Mouse (Mus musculus): Measurements from ENCODE around the gene Dlx3. TPM values are rescaled to one million over a fixed set of nuclear protein-coding genes. Genes with fewer than 3 reads are reported as not detected.

Dlx3 gene
- polyA plus RNA-seq, 1 experiment: 31.8 TPM

DNA sequence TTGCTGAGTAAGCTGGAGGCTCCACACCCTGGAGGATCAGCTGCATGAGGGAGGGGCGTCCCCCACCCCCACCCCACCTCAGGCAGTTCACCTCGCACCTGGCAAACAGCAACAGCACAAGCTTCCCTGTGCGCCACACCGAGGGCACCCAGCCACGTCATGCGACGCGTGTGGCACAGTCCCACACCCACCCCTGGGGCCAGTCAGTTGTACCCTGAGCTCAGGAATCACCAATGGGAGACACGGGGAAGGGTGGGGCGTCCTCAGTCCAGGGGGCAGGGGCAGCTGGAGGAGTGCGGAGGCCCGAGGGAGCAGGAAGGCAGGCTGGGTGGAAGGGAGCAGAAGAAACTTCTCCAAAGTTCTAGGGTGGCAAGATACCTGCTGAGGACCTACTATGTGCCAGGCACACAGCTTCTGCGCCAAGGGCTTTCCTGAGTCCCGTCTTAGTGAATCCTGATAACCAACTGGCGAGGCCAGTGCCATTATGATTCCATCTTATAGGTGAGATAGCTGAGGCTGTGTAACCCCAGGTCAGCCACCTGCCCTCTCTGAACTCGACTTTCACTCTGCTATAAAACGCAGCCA, 10.8 kb downstream of the Dlx3 start:
- Histone ChIP-seq H3K79me3 (ENCODE audit: low read depth) (no peaks in the 10 kb centered on the region), H3K36me3 (ENCODE audit: control insufficient read depth, insufficient read depth) (no peaks in the 10 kb centered on the region), H3ac (ENCODE audit: control insufficient read depth, insufficient read length, low read depth) (no peak overlapping the region), H3K79me2 (ENCODE audit: control insufficient read depth, insufficient read depth) (no peaks in the 10 kb centered on the region), H3K4me3 (ENCODE audit: insufficient read depth, poor library complexity, severe bottlenecking) (no peak overlapping the region), H3K27me3 (ENCODE audit: control insufficient read depth, insufficient read depth, insufficient read length) (no peaks in the 10 kb centered on the region)
- TF ChIP-seq MYOG (IDR thresholded peaks at IDR 0.05; ENCODE audit: control insufficient read depth, extremely low read depth, insufficient read length) (no peak), MAX (IDR thresholded peaks at IDR 0.05) (no peak), MYOD1 (IDR thresholded peaks at IDR 0.05; ENCODE audit: control insufficient read depth, insufficient read length, low read depth) (no peak), USF1 (IDR thresholded peaks at IDR 0.05; ENCODE audit: low read depth) (no peak), CTCF (IDR thresholded peaks at IDR 0.05; ENCODE audit: control insufficient read depth, insufficient read depth, insufficient read length) (no peak), CEBPB (IDR thresholded peaks at IDR 0.05; ENCODE audit: low read depth) (no peak), FOSL1 (IDR thresholded peaks at IDR 0.05; ENCODE audit: insufficient read depth, low read length, poor library complexity, severe bottlenecking) (no peak)

GRCm38 (mm10) chr11:95133321-95133720, 13.4 kb downstream of the Dlx3 start:
- Histone ChIP-seq H3K27me3 (ENCODE audit: control insufficient read depth, insufficient read depth, insufficient read length) (no peaks in the 10 kb centered on the region), H3K79me2 (ENCODE audit: control insufficient read depth, insufficient read depth) (no peaks in the 10 kb centered on the region), H3K79me3 (ENCODE audit: low read depth) (no peaks in the 10 kb centered on the region), H3K36me3 (ENCODE audit: control insufficient read depth, insufficient read depth) (no peaks in the 10 kb centered on the region), H3K4me3 (ENCODE audit: insufficient read depth, poor library complexity, severe bottlenecking) (no peak overlapping the region), H3ac (ENCODE audit: control insufficient read depth, insufficient read length, low read depth) (no peak overlapping the region)
- no peak for TF ChIP-seq MYOG (IDR thresholded peaks at IDR 0.05; ENCODE audit: control insufficient read depth, extremely low read depth, insufficient read length)
- TF ChIP-seq CTCF (IDR thresholded peaks at IDR 0.05; ENCODE audit: control insufficient read depth, insufficient read depth, insufficient read length): no peak
- no peak for TF ChIP-seq USF1 (IDR thresholded peaks at IDR 0.05; ENCODE audit: low read depth)
- no peak for TF ChIP-seq MAX (IDR thresholded peaks at IDR 0.05)
- TF ChIP-seq CEBPB (IDR thresholded peaks at IDR 0.05; ENCODE audit: low read depth): no peak
- TF ChIP-seq MYOD1 (IDR thresholded peaks at IDR 0.05; ENCODE audit: control insufficient read depth, insufficient read length, low read depth): no peak
- TF ChIP-seq FOSL1 (IDR thresholded peaks at IDR 0.05; ENCODE audit: insufficient read depth, low read length, poor library complexity, severe bottlenecking): no peak

GRCm38 (mm10) chr11:95137281-95137680, 17.4 kb downstream of the Dlx3 start:
- no peaks in the 10 kb centered on the region for H3K79me2 ChIP-seq (ENCODE audit: control insufficient read depth, insufficient read depth)
- no peak for TF ChIP-seq USF1 (IDR thresholded peaks at IDR 0.05; ENCODE audit: low read depth)
- no peak overlapping the region for H3ac ChIP-seq (ENCODE audit: control insufficient read depth, insufficient read length, low read depth)
- H3K79me3 ChIP-seq (ENCODE audit: low read depth): no peaks in the 10 kb centered on the region
- H3K4me3 ChIP-seq (ENCODE audit: insufficient read depth, poor library complexity, severe bottlenecking): no peak overlapping the region
- H3K27me3 ChIP-seq (ENCODE audit: control insufficient read depth, insufficient read depth, insufficient read length): peaks cover 3% of the 10 kb centered on the region
- H3K36me3 ChIP-seq (ENCODE audit: control insufficient read depth, insufficient read depth): no peaks in the 10 kb centered on the region

DNA sequence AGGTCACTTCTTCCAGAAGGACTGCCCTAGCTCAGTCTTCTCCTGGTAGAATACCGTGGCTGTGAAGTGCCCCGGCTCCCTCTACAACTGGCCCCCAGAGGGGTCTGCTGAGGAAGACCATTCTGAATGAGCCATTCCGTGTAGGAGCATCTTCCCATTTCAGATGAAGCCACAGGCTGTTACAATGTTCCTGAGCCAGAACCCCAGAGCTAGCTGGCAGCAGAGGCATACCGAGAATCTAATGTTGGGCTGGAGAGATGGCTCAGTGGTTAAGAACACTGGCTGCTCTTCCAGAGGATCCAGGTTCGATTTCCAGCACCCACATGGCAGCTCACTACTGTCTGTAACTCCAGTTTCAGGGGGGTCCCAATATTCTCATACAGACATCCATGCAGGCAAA, 20.0 kb downstream of the Dlx3 start:
- no peak overlapping the region for H3ac ChIP-seq (ENCODE audit: control insufficient read depth, insufficient read length, low read depth)
- H3K4me3 ChIP-seq (ENCODE audit: insufficient read depth, poor library complexity, severe bottlenecking): no peak overlapping the region
- peaks cover 3% of the 10 kb centered on the region for H3K27me3 ChIP-seq (ENCODE audit: control insufficient read depth, insufficient read depth, insufficient read length)
- H3K79me3 ChIP-seq (ENCODE audit: low read depth): no peaks in the 10 kb centered on the region
- H3K79me2 ChIP-seq (ENCODE audit: control insufficient read depth, insufficient read depth): no peaks in the 10 kb centered on the region
- no peak for TF ChIP-seq MYOG (IDR thresholded peaks at IDR 0.05; ENCODE audit: control insufficient read depth, extremely low read depth, insufficient read length)
- TF ChIP-seq CTCF (IDR thresholded peaks at IDR 0.05; ENCODE audit: control insufficient read depth, insufficient read depth, insufficient read length): no peak
- no peak for TF ChIP-seq FOSL1 (IDR thresholded peaks at IDR 0.05; ENCODE audit: insufficient read depth, low read length, poor library complexity, severe bottlenecking)
- TF ChIP-seq MAX (IDR thresholded peaks at IDR 0.05): no peak
- no peak for TF ChIP-seq MYOD1 (IDR thresholded peaks at IDR 0.05; ENCODE audit: control insufficient read depth, insufficient read length, low read depth)
- TF ChIP-seq CEBPB (IDR thresholded peaks at IDR 0.05; ENCODE audit: low read depth): no peak
- TF ChIP-seq USF1 (IDR thresholded peaks at IDR 0.05; ENCODE audit: low read depth): no peak
- H3K36me3 ChIP-seq (ENCODE audit: control insufficient read depth, insufficient read depth): no peaks in the 10 kb centered on the region

- Histone ChIP-seq H3K36me3 (ENCODE audit: control insufficient read depth, insufficient read depth) (no peaks in the 10 kb centered on the region), H3ac (ENCODE audit: control insufficient read depth, insufficient read length, low read depth) (no peak overlapping the region), H3K79me2 (ENCODE audit: control insufficient read depth, insufficient read depth) (no peaks in the 10 kb centered on the region), H3K4me3 (ENCODE audit: insufficient read depth, poor library complexity, severe bottlenecking) (no peak overlapping the region), H3K79me3 (ENCODE audit: low read depth) (no peaks in the 10 kb centered on the region), H3K27me3 (ENCODE audit: control insufficient read depth, insufficient read depth, insufficient read length) (peaks cover 3% of the 10 kb centered on the region)
- no peak for TF ChIP-seq MYOG (IDR thresholded peaks at IDR 0.05; ENCODE audit: control insufficient read depth, extremely low read depth, insufficient read length)
- TF ChIP-seq CEBPB (IDR thresholded peaks at IDR 0.05; ENCODE audit: low read depth): no peak
- no peak for TF ChIP-seq MYOD1 (IDR thresholded peaks at IDR 0.05; ENCODE audit: control insufficient read depth, insufficient read length, low read depth)
- no peak for TF ChIP-seq USF1 (IDR thresholded peaks at IDR 0.05; ENCODE audit: low read depth)
- no peak for TF ChIP-seq CTCF (IDR thresholded peaks at IDR 0.05; ENCODE audit: control insufficient read depth, insufficient read depth, insufficient read length)
- TF ChIP-seq MAX (IDR thresholded peaks at IDR 0.05): no peak
- TF ChIP-seq FOSL1 (IDR thresholded peaks at IDR 0.05; ENCODE audit: insufficient read depth, low read length, poor library complexity, severe bottlenecking): no peak
Measured at GRCm38 (mm10) chr11:95142258-95142657, 22.3 kb downstream of the Dlx3 start.

DNA sequence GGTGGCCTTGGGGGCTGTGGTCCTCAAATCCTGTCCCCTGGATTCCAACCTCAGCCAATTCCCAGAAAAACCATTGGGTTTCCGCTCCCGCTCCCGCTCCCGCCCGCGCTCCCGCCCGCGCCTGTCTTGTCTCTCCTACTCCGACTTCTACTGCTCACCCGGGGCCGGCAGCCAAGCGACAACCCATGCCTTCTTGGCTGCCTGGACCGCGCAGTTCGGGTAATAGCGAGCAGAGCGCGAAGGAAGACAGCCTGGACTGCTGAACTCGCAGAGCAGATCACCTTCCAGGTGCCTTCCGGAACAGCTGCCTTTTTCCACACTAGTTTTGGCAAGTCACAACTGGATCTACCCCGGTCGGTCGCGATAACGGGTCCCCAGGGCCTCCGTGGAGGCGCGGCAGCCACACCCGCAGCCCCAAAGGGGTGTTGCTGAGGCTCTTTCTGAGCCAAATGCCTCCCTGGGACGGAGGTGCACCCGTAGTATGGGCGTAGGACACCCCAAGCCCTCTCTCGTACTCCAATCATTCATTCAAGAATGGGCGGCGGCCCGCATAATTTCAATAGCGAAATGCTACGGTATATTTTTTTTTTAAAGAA, 23.2 kb downstream of the Dlx3 start:
- Histone ChIP-seq H3K79me3 (ENCODE audit: low read depth) (no peaks in the 10 kb centered on the region), H3K27me3 (ENCODE audit: control insufficient read depth, insufficient read depth, insufficient read length) (peaks cover 3% of the 10 kb centered on the region), H3K36me3 (ENCODE audit: control insufficient read depth, insufficient read depth) (no peaks in the 10 kb centered on the region), H3ac (ENCODE audit: control insufficient read depth, insufficient read length, low read depth) (no peak overlapping the region), H3K4me3 (ENCODE audit: insufficient read depth, poor library complexity, severe bottlenecking) (no peak overlapping the region), H3K79me2 (ENCODE audit: control insufficient read depth, insufficient read depth) (no peaks in the 10 kb centered on the region)
- TF ChIP-seq MYOG (IDR thresholded peaks at IDR 0.05; ENCODE audit: control insufficient read depth, extremely low read depth, insufficient read length) (no peak), USF1 (IDR thresholded peaks at IDR 0.05; ENCODE audit: low read depth) (no peak), CEBPB (IDR thresholded peaks at IDR 0.05; ENCODE audit: low read depth) (no peak), MAX (IDR thresholded peaks at IDR 0.05) (no peak), FOSL1 (IDR thresholded peaks at IDR 0.05; ENCODE audit: insufficient read depth, low read length, poor library complexity, severe bottlenecking) (no peak), CTCF (IDR thresholded peaks at IDR 0.05; ENCODE audit: control insufficient read depth, insufficient read depth, insufficient read length) (no peak)

Measured in C2C12 (cell line).